Mouse (Mus musculus) CD4-positive, CD25-positive, alpha-beta regulatory T cell, adult 4 months (primary cell): ENCODE measurements around the gene 5330417C22Rik. TPM values are rescaled to one million over a fixed set of nuclear protein-coding genes. Genes with fewer than 3 reads are reported as not detected.
"Not testable (repeated sequence)": the region's sequence is repeated elsewhere in the genome, so short reads cannot be mapped to it uniquely, and the experiment has no call there.

Experiments
- ATAC-seq: one replicate; pipeline ENCODE4 v1.8.0; 2017
- polyA plus RNA-seq, 2 experiments: library from polyadenylated mRNA; unstranded; fragments of 100-300 nt; shearing (Covaris generic); gene quantifications; one replicate each; pipeline ENCODE4 v1.2.1; 2017

The 5330417C22Rik gene
- 1 to 10 TPM in 1 of 2 experiments, under 1 TPM in 1; 0.66 to 1.1 TPM for polyA plus RNA-seq

- peak; percentile 91 for ATAC-seq
Observed at GRCm38 (mm10) chr3:108536517-108537260, at the start of gene 5330417C22Rik. Gene 5330417C22Rik, minus strand, starts transcription at chr3:108536536.

- no peak for ATAC-seq
Observed at GRCm38 (mm10) chr3:108584580-108584979, 48.2 kb upstream of the 5330417C22Rik start.

GRCm38 (mm10) chr3:108574018-108574417 lies 37.7 kb upstream of the 5330417C22Rik start:
- ATAC-seq: no peak

GRCm38 (mm10) chr3:108572309-108573010 lies 36.1 kb upstream of the 5330417C22Rik start:
- no peak for ATAC-seq

DNA sequence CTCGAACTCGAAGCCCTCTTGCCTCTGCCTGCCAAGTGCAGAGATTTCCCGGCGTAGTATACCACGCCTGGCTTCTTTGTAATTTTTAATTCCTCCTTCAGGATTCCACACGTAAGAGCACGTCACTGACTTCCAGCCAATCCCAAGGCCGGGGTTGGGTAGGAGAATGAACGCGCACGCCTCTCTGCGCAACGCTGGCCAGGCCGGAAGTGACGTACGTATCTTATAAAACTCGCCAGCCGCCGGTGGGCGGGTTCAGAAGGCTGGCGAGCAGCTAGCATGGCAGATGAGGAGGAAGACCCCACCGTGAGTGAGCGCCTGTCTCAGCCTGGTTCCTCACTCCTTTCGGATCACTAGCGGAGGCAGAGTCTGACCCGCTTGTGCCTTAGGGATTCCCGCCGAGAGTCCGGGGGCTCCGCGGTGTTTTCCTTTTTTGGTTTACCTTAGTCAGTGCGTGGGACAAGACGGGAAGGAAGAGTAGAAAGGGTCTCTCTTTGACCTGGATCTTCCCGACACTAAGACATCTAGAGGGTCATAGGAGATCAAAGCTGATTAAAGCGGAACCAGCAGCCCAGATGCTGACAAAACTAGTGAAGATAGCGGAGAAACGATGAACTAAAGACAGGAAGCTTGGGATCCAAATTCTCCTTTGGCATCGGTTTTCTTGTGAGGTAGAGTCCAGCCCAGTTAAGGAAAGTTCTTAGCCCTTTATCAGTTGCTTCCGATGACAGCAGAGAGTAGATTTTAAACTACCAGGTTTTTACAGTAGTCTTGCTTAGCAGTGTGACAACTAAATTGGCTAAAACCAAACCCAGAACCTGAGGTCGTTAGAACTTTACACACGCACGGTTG lies 35.3 kb upstream of the 5330417C22Rik start, which contains the start of gene Taf13:
TSS of gene Taf13 (plus strand) at position 256 of the 852 bp plus-strand sequence.
- ATAC-seq: peak; percentile 98

- peak; percentile 1 for ATAC-seq
Observed at GRCm38 (mm10) chr3:108570813-108571212, 34.5 kb upstream of the 5330417C22Rik start.

GRCm38 (mm10) chr3:108569636-108570035 lies 33.3 kb upstream of the 5330417C22Rik start:
- not testable (repeated sequence) for ATAC-seq

GRCm38 (mm10) chr3:108567990-108568877 lies 31.9 kb upstream of the 5330417C22Rik start:
- ATAC-seq: no peak

- ATAC-seq: peak; percentile 50
Observed at GRCm38 (mm10) chr3:108563309-108563708, 27.0 kb upstream of the 5330417C22Rik start.

DNA sequence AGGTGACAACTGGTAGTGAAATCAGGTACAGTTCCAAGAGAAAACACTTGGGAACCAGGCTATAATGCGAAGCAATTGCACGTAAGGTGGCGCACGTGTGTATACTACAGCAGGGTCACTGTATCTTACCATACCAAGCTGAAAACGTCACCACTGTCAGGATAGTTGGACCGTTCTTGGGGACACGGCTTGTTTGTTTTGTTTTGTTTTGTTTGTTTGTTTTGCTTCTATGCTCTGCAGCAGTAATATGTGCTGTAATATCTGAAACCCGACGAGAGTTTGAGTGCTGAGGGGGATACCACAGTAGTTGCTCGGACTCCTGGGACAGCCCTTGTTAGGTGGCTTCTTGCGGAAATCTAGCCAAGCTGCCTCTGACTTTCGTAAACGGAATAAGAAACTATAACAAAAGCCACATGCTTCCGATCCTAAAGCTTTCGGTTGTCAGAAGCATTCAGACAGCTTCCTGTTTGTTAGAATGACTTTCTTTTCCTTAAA lies 26.5 kb upstream of the 5330417C22Rik start:
- peak; percentile 25 for ATAC-seq

DNA sequence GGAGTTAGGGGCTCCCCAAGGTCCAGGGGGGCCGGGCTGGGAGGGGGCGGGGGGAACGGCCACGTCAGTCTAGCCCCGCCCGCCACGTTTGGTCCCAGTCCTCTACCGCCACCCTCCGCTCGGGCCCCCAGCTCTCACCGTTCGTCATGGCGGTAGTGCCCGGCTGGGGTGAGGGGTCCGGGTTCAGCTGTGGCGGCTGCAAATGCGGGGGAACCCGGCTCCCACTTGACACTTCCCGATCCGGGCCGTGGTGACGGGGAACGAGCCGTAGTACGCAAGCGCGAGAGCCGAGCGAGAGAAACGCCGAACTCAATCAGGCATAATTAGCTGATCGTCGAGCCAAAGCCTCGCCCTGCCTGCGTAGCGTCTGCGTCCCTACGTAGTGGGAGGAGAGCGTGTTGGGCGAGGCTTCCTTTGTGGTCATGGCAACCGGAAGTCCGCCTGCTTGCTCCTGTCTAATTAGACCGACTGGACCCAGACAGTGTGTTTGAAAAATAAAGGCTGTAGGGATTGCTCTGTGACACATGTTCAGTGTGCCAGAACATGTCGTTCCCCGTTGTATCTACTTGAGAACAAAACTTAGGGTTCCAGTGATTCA lies 25.9 kb upstream of the 5330417C22Rik start, which contains the start of gene Tmem167b:
TSS of gene Tmem167b (minus strand) at position 334 of the 598 bp plus-strand sequence.
- peak; percentile 90 for ATAC-seq

DNA sequence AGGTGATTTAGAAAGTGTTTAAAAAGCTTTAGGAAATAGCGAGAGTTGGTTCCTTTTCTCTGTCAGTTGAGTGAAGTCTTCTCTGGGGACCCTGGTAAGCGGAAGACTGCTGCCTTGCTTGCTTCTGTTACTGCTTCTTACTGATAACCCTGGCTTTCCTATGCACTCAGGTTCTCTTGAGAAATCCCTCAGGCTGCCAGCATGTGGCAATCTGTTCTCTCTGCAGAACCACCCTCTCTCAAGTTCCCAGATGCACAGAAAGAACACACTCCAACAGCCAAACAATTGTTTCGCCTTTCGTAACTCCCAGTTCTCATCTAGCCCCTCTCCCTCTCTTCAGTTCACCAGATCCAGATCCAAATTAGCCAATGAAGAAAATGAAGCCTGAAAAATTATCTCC lies 21.6 kb upstream of the 5330417C22Rik start:
- no peak for ATAC-seq

DNA sequence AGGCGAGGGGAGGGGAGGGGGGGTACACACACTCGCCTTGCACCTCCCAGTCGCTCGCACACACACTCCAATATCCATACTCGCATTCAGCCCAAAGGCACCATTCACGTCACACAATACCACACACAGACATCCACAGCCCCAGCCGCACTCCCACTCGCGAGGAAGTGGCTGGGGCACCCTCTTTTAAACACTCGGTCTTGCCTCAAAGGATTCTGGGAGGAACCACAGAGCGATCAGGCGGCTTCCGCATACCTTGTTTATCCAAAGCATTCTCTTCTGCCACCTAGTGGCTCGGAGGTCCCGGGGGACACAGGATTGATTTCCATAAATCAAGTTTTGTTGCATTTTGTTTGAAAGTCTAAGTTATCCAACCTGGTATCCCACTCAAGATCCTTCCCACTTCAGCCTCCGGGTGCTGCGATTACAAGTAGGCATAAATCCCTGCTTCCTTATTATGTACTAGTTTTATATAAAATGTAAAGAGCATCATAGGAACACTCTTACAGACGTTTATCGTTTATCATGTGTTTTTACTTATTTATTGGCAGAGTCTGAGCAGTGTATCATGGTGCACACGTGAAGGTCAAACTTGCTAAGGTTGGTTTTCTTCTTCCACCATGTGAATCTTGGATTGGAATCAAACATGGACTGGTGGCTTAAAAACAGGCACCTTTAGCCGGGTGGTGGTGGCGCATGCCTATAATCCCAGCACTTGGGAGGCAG lies 18.4 kb upstream of the 5330417C22Rik start:
- ATAC-seq: peak; percentile 99

GRCm38 (mm10) chr3:108554111-108554561 lies 17.8 kb upstream of the 5330417C22Rik start:
- ATAC-seq: peak; percentile 39

GRCm38 (mm10) chr3:108542299-108542698 lies 6.0 kb upstream of the 5330417C22Rik start:
- no peak for ATAC-seq

GRCm38 (mm10) chr3:108537303-108537702 lies 967 bp upstream of the 5330417C22Rik start:
- ATAC-seq: peak; percentile 53

DNA sequence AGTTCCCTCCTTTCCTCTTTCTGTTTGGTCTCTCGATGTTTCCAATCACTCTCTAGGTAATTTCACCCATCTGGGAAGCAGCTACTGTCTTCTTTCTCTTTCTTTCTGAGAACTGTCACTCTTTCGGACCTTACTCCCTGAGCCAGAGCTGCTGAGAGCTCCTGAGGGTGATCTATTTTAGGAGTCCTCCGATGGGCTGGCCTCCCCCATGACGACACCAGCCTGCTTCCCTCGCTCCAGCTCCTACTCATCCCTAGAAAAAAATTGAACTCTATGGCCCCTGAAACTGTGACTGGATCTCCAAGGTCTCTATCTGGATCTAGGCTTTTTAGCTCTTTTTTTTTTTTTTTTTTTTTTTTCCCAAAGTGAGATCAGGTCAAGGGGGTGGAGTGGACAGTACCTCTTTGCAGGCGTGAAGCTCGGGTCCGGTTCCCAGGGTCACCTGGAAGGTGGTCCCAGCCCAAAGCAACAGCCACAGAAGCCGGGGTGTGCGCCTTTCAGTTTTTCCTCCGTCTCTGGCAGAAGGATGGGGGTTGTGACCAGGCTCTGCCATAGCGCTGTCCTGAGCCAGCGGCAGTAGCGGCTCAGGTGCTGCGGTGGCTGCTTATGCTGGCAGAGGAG lies 330 bp downstream of the 5330417C22Rik start:
- no peak for ATAC-seq

DNA sequence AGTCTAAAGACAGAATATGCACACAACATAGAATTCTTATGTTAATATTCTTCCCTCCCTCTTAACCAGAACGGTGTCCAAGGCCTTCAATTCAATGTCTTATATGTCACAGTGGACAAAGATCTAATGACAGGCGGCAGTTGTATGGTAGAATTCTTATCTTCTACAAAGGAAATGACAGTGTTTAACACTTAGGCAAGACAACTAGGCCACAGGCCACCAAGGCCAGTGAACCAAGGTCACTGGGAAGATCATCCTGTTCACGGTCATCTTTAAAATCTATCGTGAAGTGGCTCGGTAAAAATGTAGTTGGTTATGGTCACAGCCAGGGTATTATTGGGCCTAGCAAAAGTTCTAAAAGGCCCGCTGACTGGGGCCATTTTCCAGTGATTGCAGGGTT lies 2.4 kb downstream of the 5330417C22Rik start, which contains the start of gene 1700013F07Rik:
TSS of gene 1700013F07Rik (plus strand) at position 200 of the 400 bp plus-strand sequence.
- no peak for ATAC-seq

DNA sequence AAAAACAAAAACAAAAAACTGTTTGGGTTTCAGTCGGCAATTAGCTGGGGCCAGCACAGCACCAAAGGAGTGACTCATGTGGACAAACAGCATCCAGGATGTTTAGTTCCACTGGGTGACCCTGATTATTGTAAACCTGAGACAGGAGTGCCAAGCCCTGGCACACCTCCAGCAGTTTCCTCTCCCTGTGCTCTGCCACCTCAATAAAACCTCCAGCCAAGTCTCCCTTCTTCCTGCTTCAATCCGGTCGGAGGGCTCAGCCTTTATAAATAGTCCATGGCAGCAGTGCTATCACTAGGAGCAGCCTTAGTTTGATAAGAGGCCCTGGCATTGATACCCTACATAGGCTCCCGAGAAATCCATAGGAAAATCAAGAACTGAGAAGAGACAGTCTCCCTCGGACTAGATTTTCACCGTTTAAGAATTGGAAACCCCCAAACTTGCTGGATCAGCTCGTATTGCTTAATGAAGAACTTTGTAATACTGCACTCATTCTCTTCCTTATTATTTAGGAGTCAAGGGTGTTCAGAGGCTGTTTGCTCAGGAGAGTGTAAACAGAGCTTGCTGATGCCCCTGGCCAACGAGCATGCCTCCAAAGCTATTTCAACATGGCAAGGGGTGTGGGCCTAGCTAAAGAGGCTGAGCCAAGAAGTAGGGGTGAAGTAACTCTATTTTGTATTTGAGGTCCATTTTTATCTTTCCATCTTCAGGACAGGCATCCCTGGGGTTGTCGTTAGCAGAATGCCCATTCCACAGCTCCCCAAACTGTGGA lies 3.0 kb downstream of the 5330417C22Rik start:
- ATAC-seq: no peak
